In genomic region chr1:89045403-89045802, GRCm38 (mm10) we compare ENCODE assay signal across 25 mouse cellular contexts. TPM values are rescaled to one million over a fixed set of nuclear protein-coding genes. Genes with fewer than 3 reads are reported as not detected.
DNase-seq lines count a peak whose midpoint lies in the region; ATAC-seq lines count a peak whose summit lies in the region.
"Had no signal": no experiment of that assay in that cellular context is flagged by ENCODE, and none has a peak within 500 bp of the region (broad histone marks: within the 10 kb centered on the region; RNA-seq: fewer than 3 reads in every experiment).

No protein-coding gene starts in this region.

- H3K4me3 ChIP-seq in forebrain, embryonic 16.5 days (replicated peaks; ENCODE audit: low read length), result no peak overlapping the region
- no peak overlapping the region for H3K4me3 ChIP-seq in forebrain, embryonic 13.5 days
- no peak overlapping the region for H3K4me3 ChIP-seq in midbrain, embryonic 13.5 days (replicated peaks)
- no peak overlapping the region for H3K4me3 ChIP-seq in midbrain, embryonic 10.5 days
- H3K4me3 ChIP-seq: embryonic facial prominence, embryonic 12.5 days; erythroblast, embryonic 14.5 days; heart, adult 2 months; heart, embryonic 12.5 days; limb, embryonic 13.5 days; neural tube, embryonic 13.5 days had no signal

- no peaks in the 10 kb centered on the region for H3K36me3 ChIP-seq in forebrain, embryonic 16.5 days (ENCODE audit: control insufficient read depth, insufficient read depth)
- H3K36me3 ChIP-seq in forebrain, embryonic 13.5 days (ENCODE audit: poor library complexity, severe bottlenecking), result no peaks in the 10 kb centered on the region
- H3K36me3 ChIP-seq in midbrain, embryonic 13.5 days, result no peaks in the 10 kb centered on the region
- H3K36me3 ChIP-seq in midbrain, embryonic 10.5 days, result no peaks in the 10 kb centered on the region
- H3K36me3 ChIP-seq: embryonic facial prominence, embryonic 12.5 days; heart, embryonic 12.5 days; limb, embryonic 13.5 days; neural tube, embryonic 13.5 days had no signal

- ATAC-seq in forebrain, embryonic 16.5 days, result peak; percentile 55; the same call in 1 of the 2 replicates
- ATAC-seq in forebrain, embryonic 13.5 days, result no peak
- ATAC-seq in midbrain, embryonic 13.5 days, result no peak
- ATAC-seq in erythroblast, adult 5-6 weeks (replicated peaks; ENCODE audit: low FRiP score, poor library complexity, severe bottlenecking), result no peak
- ATAC-seq: CD4-positive, CD25-positive, alpha-beta regulatory T cell, adult 4 months; intestine, embryonic 16.5 days had no signal

- H3K9ac ChIP-seq in forebrain, embryonic 16.5 days (replicated peaks; ENCODE audit: low read depth, low read length), result no peak overlapping the region
- no peak overlapping the region for H3K9ac ChIP-seq in forebrain, embryonic 13.5 days
- 0 out of 2 replicates have a peak overlapping the region, but pooled peaks have one; percentile 10 for H3K9ac ChIP-seq in midbrain, embryonic 13.5 days (replicated peaks)
- H3K9ac ChIP-seq: heart, embryonic 12.5 days; limb, embryonic 13.5 days; neural tube, embryonic 13.5 days had no signal

- no peak overlapping the region for H3K4me2 ChIP-seq in forebrain, embryonic 16.5 days (ENCODE audit: low read length)
- H3K4me2 ChIP-seq in forebrain, embryonic 13.5 days, result no peak overlapping the region
- no peak overlapping the region for H3K4me2 ChIP-seq in midbrain, embryonic 13.5 days (replicated peaks)
- H3K4me2 ChIP-seq: embryonic facial prominence, embryonic 12.5 days; heart, embryonic 12.5 days; limb, embryonic 13.5 days; liver, embryonic 11.5 days; neural tube, embryonic 13.5 days had no signal

- WGBS in forebrain, embryonic 16.5 days, result 51% methylated on average over 8 of the region's 8 CpGs
- 69% methylated on average over 8 of the region's 8 CpGs for WGBS in forebrain, embryonic 13.5 days
- 54% methylated on average over 8 of the region's 8 CpGs for WGBS in midbrain, embryonic 13.5 days
- 81% methylated on average over 8 of the region's 8 CpGs for WGBS in midbrain, embryonic 10.5 days

- DNase-seq in midbrain, embryonic 10.5 days (ENCODE audit: low spot score), result no peak
- peak; percentile 18 for DNase-seq in brain, embryonic 18.5 days (ENCODE audit: low read depth, low spot score)
- DNase-seq in embryo, embryonic 9.5 days (ENCODE audit: extremely low spot score), result no peak
- DNase-seq: adrenal gland, postnatal 25 days; cerebellum, adult 8-10 months; cerebellum, postnatal 25 days; gastrocnemius, postnatal 25 days; heart, adult 2 months; kidney, adult 8-10 months; kidney, postnatal 4 days; lung, postnatal 36 days; thymus, postnatal 4 days had no signal

- H3K9me3 ChIP-seq in forebrain, embryonic 16.5 days (ENCODE audit: control insufficient read depth, low read length), result no peaks in the 10 kb centered on the region
- H3K9me3 ChIP-seq in forebrain, embryonic 13.5 days (replicated peaks), result no peaks in the 10 kb centered on the region
- H3K9me3 ChIP-seq in midbrain, embryonic 13.5 days, result no peaks in the 10 kb centered on the region
- H3K9me3 ChIP-seq in midbrain, embryonic 10.5 days (replicated peaks), result no peaks in the 10 kb centered on the region
- H3K9me3 ChIP-seq: embryonic facial prominence, embryonic 12.5 days; heart, embryonic 12.5 days; limb, embryonic 13.5 days; neural tube, embryonic 13.5 days had no signal

- H3K4me1 ChIP-seq in forebrain, embryonic 16.5 days (replicated peaks; ENCODE audit: control insufficient read depth, insufficient read depth, low read length), result peaks cover 2% of the 10 kb centered on the region; the same call in 1 of the 2 replicates
- H3K4me1 ChIP-seq in forebrain, embryonic 13.5 days, result no peaks in the 10 kb centered on the region
- H3K4me1 ChIP-seq in midbrain, embryonic 13.5 days (replicated peaks), result peaks cover 11% of the 10 kb centered on the region; the same call in 1 of the 2 replicates
- peaks cover 13% of the 10 kb centered on the region for H3K4me1 ChIP-seq in midbrain, embryonic 10.5 days
- H3K4me1 ChIP-seq: embryonic facial prominence, embryonic 12.5 days; limb, embryonic 13.5 days; neural tube, embryonic 13.5 days had no signal

- no peak overlapping the region for H3K27ac ChIP-seq in forebrain, embryonic 16.5 days (ENCODE audit: low read length)
- no peak overlapping the region for H3K27ac ChIP-seq in forebrain, embryonic 13.5 days
- no peak overlapping the region; the same call in 1 of the 2 replicates for H3K27ac ChIP-seq in midbrain, embryonic 13.5 days
- H3K27ac ChIP-seq in midbrain, embryonic 10.5 days (replicated peaks), result no peak overlapping the region
- H3K27ac ChIP-seq: embryonic facial prominence, embryonic 12.5 days; heart, adult 2 months; kidney, postnatal 0 days; limb, embryonic 13.5 days; neural tube, embryonic 13.5 days had no signal

- H3K27me3 ChIP-seq in forebrain, embryonic 16.5 days (replicated peaks; ENCODE audit: control insufficient read depth, insufficient read depth, low read length), result no peaks in the 10 kb centered on the region
- H3K27me3 ChIP-seq in forebrain, embryonic 13.5 days, result no peaks in the 10 kb centered on the region
- H3K27me3 ChIP-seq in midbrain, embryonic 13.5 days, result no peaks in the 10 kb centered on the region
- H3K27me3 ChIP-seq in midbrain, embryonic 10.5 days (ENCODE audit: low read depth, poor library complexity, severe bottlenecking), result no peaks in the 10 kb centered on the region
- H3K27me3 ChIP-seq: embryonic facial prominence, embryonic 12.5 days; heart, embryonic 12.5 days; limb, embryonic 13.5 days; neural tube, embryonic 13.5 days had no signal

RNA-seq across cellular contexts. Expression of gene Sh3bp4, which starts 24.8 kb away (rescaled TPM):
- polyA plus RNA-seq in forebrain, embryonic 16.5 days (2015; fragmentation: Nextera tagmentation; extraction: Ambion mirVana), result 20.6 and 22.2 TPM in 2 replicates
- polyA plus RNA-seq in forebrain, embryonic 13.5 days (2015; fragmentation: Nextera tagmentation; extraction: Ambion mirVana), result 16.1 and 18.4 TPM in 2 replicates
- 12.1 and 13.2 TPM in 2 replicates for polyA plus RNA-seq in midbrain, embryonic 13.5 days (2015; fragmentation: Nextera tagmentation; extraction: Ambion mirVana)
- 23.8 and 25.1 TPM in 2 replicates for polyA plus RNA-seq in midbrain, embryonic 10.5 days (2016; fragmentation: Nextera tagmentation; extraction: Ambion mirVana)
- 0.21 TPM in 1 of 2 replicates, not detected in the other for total RNA-seq in erythroblast, adult 5-6 weeks (2015; ENCODE audit: low replicate concordance)
- 0.51 TPM in 1 of 2 replicates, not detected in the other for total RNA-seq in erythroblast, adult 5-6 weeks (2017; ENCODE audit: low replicate concordance)
- polyA plus RNA-seq: erythroblast, embryonic 14.5 days had no signal
